Mouse (Mus musculus) ES-E14 (cell line): ENCODE data around the gene Appbp2. TPM values are rescaled to one million over a fixed set of nuclear protein-coding genes. Genes with fewer than 3 reads are reported as not detected.

Experiments used
- DNase-seq: peaks from one replicate; pipeline ENCODE4 v3.0.0-alpha.2; 2013; ENCODE audit warnings: low read depth, low spot score
- H3K27ac ChIP-seq: 2 replicates; pipeline ENCODE4 v1.5.1; 2012; ENCODE audit warnings: low read depth, mild to moderate bottlenecking, low read length, moderate library complexity, mixed read lengths; ENCODE audit not compliant: poor library complexity, insufficient read depth, severe bottlenecking
- H3K36me3 ChIP-seq: 2 replicates; pipeline ENCODE4 v1.6.1; 2012; ENCODE audit warnings: mild to moderate bottlenecking, low read length, moderate library complexity, mixed read lengths; ENCODE audit not compliant: control insufficient read depth, poor library complexity, insufficient read depth, severe bottlenecking
- H3K4me1 ChIP-seq, 2 experiments: fragments of 150-350 bp in 1 of 2; sonication (generic) in 1 of 2; 2 replicates each; pipeline ENCODE4 v1.6.1; 2012; ENCODE audit warnings: low read length in 2 of 2, mild to moderate bottlenecking in 1 of 2, mixed read lengths in 1 of 2; ENCODE audit not compliant: control insufficient read depth in 2 of 2, insufficient read depth in 2 of 2, poor library complexity in 1 of 2
- H3K4me3 ChIP-seq, 2 experiments: fragments of 150-350 bp in 1 of 2; sonication (generic) in 1 of 2; 2 replicates each; pipeline ENCODE4 v1.5.1; 2012; ENCODE audit warnings: low read length in 2 of 2, low read depth in 1 of 2, mild to moderate bottlenecking in 1 of 2, mixed read lengths in 1 of 2; ENCODE audit not compliant: insufficient read depth in 1 of 2, poor library complexity in 1 of 2, severe bottlenecking in 1 of 2
- H3K9ac ChIP-seq: 2 replicates; pipeline ENCODE4 v1.6.1; 2012; ENCODE audit warnings: low read depth, mild to moderate bottlenecking, low read length, mixed read lengths; ENCODE audit not compliant: poor library complexity, insufficient read depth, severe bottlenecking
- H3K9me3 ChIP-seq: fragments of 150-350 bp; sonication (generic); 2 replicates; pipeline ENCODE4 v1.6.1; 2012; ENCODE audit warnings: low read depth, mild to moderate bottlenecking, low read length; ENCODE audit not compliant: control insufficient read depth, insufficient read depth
- CHD2 ChIP-seq: IDR thresholded peaks from 2 replicates; pipeline ENCODE4 v1.6.1; 2014; ENCODE audit warnings: mild to moderate bottlenecking, low read depth, low read length, inconsistent platforms
- HCFC1 ChIP-seq: IDR thresholded peaks from 2 replicates; pipeline ENCODE4 v1.6.1; 2012; ENCODE audit warnings: low read length, inconsistent platforms, borderline replicate concordance; ENCODE audit not compliant: insufficient read depth
- MAFK ChIP-seq: IDR thresholded peaks from 2 replicates; pipeline ENCODE4 v1.6.1; 2014; ENCODE audit warnings: mild to moderate bottlenecking, low read depth, low read length, inconsistent platforms; ENCODE audit not compliant: insufficient read depth
- ZC3H11A ChIP-seq: IDR thresholded peaks from 2 replicates; pipeline ENCODE4 v1.6.1; 2012; ENCODE audit warnings: low read depth, mild to moderate bottlenecking, inconsistent platforms, low read length, borderline replicate concordance
- ZNF384 ChIP-seq: IDR thresholded peaks from 2 replicates; pipeline ENCODE4 v1.6.1; 2012; ENCODE audit warnings: low read depth, low read length, inconsistent platforms
- in situ Hi-C, 2 experiments: fragments of 600-800 bp; cut with MboI; formaldehyde crosslinking; loops; one replicate each; pipeline ENCODE4 v1.15.1; 2025; ENCODE audit warnings: low sequenced_read_pairs in 2 of 2, inconsistent platforms in 1 of 2; ENCODE audit not compliant: unreplicated experiment in 2 of 2
- total RNA-seq: library from RNA; depleted of rRNA; stranded (reverse); fragments of 300-350 nt; gene quantifications from 2 replicates; pipeline ENCODE4 v1.2.3, GENCODE M21; 2012

Gene Appbp2
- total RNA-seq, 1 experiment, result 37.2 TPM

GRCm38 (mm10) chr11:85275151-85275550 is 40.2 kb upstream of the Appbp2 start:
- Histone ChIP-seq H3K9ac (no peak overlapping the region), H3K4me3 (no peak overlapping the region), H3K4me1 (0 out of 4 replicates have a peak, but pooled peaks cover 0 to 2% of the 10 kb centered on the region in 2 experiments), H3K9me3 (no peaks in the 10 kb centered on the region), H3K36me3 (no peaks in the 10 kb centered on the region), H3K27ac (no peak overlapping the region)
- TF ChIP-seq ZC3H11A (no peak), HCFC1 (no peak), MAFK (no peak), CHD2 (no peak), ZNF384 (no peak)
- DNase-seq, result no peak
- in situ Hi-C loops, result no loop called here

- H3K9me3 ChIP-seq, result no peaks in the 10 kb centered on the region
- H3K4me1 ChIP-seq, result 0 out of 4 replicates have a peak, but pooled peaks cover 0 to 2% of the 10 kb centered on the region in 2 experiments
- no peak overlapping the region for H3K27ac ChIP-seq
- no peak for DNase-seq
- no peaks in the 10 kb centered on the region for H3K36me3 ChIP-seq
- H3K4me3 ChIP-seq, result no peak overlapping the region
- no peak overlapping the region for H3K9ac ChIP-seq
- no peak for TF ChIP-seq ZC3H11A
- in situ Hi-C loops, result no loop called here
Observed at GRCm38 (mm10) chr11:85273299-85273698, 38.4 kb upstream of the Appbp2 start.

GRCm38 (mm10) chr11:85270631-85271030 is 35.7 kb upstream of the Appbp2 start:
- H3K9ac ChIP-seq, result no peak overlapping the region
- H3K4me3 ChIP-seq, result no peak overlapping the region
- TF ChIP-seq CHD2 (no peak), HCFC1 (no peak), ZNF384 (no peak), MAFK (no peak), ZC3H11A (no peak)
- DNase-seq, result peak; percentile 79
- H3K9me3 ChIP-seq, result no peaks in the 10 kb centered on the region
- no peaks in the 10 kb centered on the region for H3K36me3 ChIP-seq
- H3K4me1 ChIP-seq, result 0 out of 4 replicates have a peak, but pooled peaks cover 0 to 2% of the 10 kb centered on the region in 2 experiments
- H3K27ac ChIP-seq, result no peak overlapping the region; the same call in 1 of the 2 replicates
- in situ Hi-C loops, result no loop called here

- Histone ChIP-seq H3K9me3 (no peaks in the 10 kb centered on the region), H3K4me1 (0 out of 4 replicates have a peak, but pooled peaks cover 0 to 2% of the 10 kb centered on the region in 2 experiments), H3K27ac (no peak overlapping the region), H3K9ac (no peak overlapping the region), H3K4me3 (no peak overlapping the region), H3K36me3 (no peaks in the 10 kb centered on the region)
- in situ Hi-C loops, result no loop called here
- no peak for DNase-seq
- TF ChIP-seq HCFC1 (no peak), ZNF384 (no peak), ZC3H11A (no peak), CHD2 (no peak), MAFK (no peak)
Observed at GRCm38 (mm10) chr11:85267393-85267792, 32.5 kb upstream of the Appbp2 start.

DNA sequence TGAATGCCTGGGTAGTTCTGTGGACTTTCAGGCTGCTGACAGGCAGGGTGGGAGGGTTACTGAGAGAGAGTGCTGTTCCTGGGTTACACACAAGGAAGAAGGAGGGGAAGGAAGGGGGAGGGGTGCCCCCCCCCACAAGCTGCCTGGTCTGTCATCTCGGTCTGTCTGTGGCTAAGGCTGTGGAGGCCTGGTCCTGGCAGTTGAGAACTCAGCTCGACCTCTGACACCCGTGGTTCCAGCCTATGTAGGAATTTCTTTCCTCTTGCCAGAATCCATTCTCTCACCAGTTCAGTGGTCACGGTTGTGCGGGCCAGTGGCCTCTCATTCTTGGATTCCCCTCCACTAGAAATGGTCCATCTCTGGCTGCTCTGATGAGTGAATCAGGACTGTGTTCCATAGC is 29.7 kb upstream of the Appbp2 start:
- H3K4me3 ChIP-seq, result no peak overlapping the region
- H3K4me1 ChIP-seq, result no peaks in the 10 kb centered on the region
- TF ChIP-seq ZNF384, result no peak
- no peak for TF ChIP-seq HCFC1
- no peak for TF ChIP-seq MAFK
- TF ChIP-seq CHD2, result no peak
- TF ChIP-seq ZC3H11A, result no peak
- no peak for DNase-seq
- H3K9me3 ChIP-seq, result no peaks in the 10 kb centered on the region
- in situ Hi-C loops, result no loop called here
- no peak overlapping the region for H3K9ac ChIP-seq
- no peaks in the 10 kb centered on the region for H3K36me3 ChIP-seq
- no peak overlapping the region for H3K27ac ChIP-seq
